Mouse (Mus musculus) ZHBTc4 (cell line): ENCODE measurements around the gene Zic2.

Experiments
- DNase-seq: peaks from one replicate; pipeline ENCODE4 v3.0.0-alpha.2; 2011; ENCODE audit warnings: low read depth, low spot score

The Zic2 gene

GRCm38 (mm10) chr14:122492015-122492414, 16.8 kb downstream of the Zic2 start:
- DNase-seq = no peak

- no peak for DNase-seq
Measured at GRCm38 (mm10) chr14:122509058-122509457, 33.8 kb downstream of the Zic2 start.

GRCm38 (mm10) chr14:122511519-122511918, 36.3 kb downstream of the Zic2 start:
- no peak for DNase-seq

GRCm38 (mm10) chr14:122513511-122514036, 38.3 kb downstream of the Zic2 start:
- no peak for DNase-seq

GRCm38 (mm10) chr14:122528475-122528874, 53.2 kb downstream of the Zic2 start:
- peak; percentile 30 for DNase-seq
